8 mouse cellular contexts compared by ENCODE assay signal in genomic region chr3:105800156-105800674, GRCm38 (mm10). TPM values are rescaled to one million over a fixed set of nuclear protein-coding genes. Genes with fewer than 3 reads are reported as not detected.
DNase-seq lines count a peak whose midpoint lies in the region; ATAC-seq and TF ChIP-seq lines count a peak whose summit lies in the region.

No protein-coding gene starts in this region.

- H3K36me3 ChIP-seq in kidney, adult 2 months (ENCODE audit: control insufficient read depth, insufficient read depth, low read length): no peaks in the 10 kb centered on the region
- peaks cover 4% of the 10 kb centered on the region for H3K36me3 ChIP-seq in G1E (replicated peaks)
- H3K36me3 ChIP-seq in forebrain, embryonic 16.5 days (ENCODE audit: control insufficient read depth, insufficient read depth): no peaks in the 10 kb centered on the region
- no peaks in the 10 kb centered on the region for H3K36me3 ChIP-seq in liver, embryonic 12.5 days
- no peaks in the 10 kb centered on the region for H3K36me3 ChIP-seq in stomach, embryonic 16.5 days (ENCODE audit: control insufficient read depth, insufficient read depth, low read length)

- DNase-seq in kidney, adult 2 months: peak; percentile 25
- no peak for DNase-seq in kidney, adult 8-10 months
- no peak for DNase-seq in G1E (ENCODE audit: low spot score)
- no peak for DNase-seq in right cerebral cortex, postnatal 25 days
- no peak for DNase-seq in cerebellum, postnatal 25 days

- H3K9me3 ChIP-seq in G1E (replicated peaks): no peaks in the 10 kb centered on the region
- no peaks in the 10 kb centered on the region for H3K9me3 ChIP-seq in forebrain, embryonic 16.5 days (ENCODE audit: control insufficient read depth, low read length)
- no peaks in the 10 kb centered on the region for H3K9me3 ChIP-seq in liver, embryonic 12.5 days (replicated peaks)
- no peaks in the 10 kb centered on the region for H3K9me3 ChIP-seq in stomach, embryonic 16.5 days (replicated peaks; ENCODE audit: control insufficient read depth, low read length)

- TF ChIP-seq POLR2A in kidney, adult 2 months (IDR thresholded peaks at IDR 0.05; ENCODE audit: low read depth, low read length): no peak

- H3K4me2 ChIP-seq in forebrain, embryonic 16.5 days (ENCODE audit: low read length): peak overlapping the region; percentile 95
- H3K4me2 ChIP-seq in liver, embryonic 12.5 days: peak overlapping the region; percentile 79
- H3K4me2 ChIP-seq in stomach, embryonic 16.5 days (ENCODE audit: low read depth, low read length): peak overlapping the region; percentile 62

- H3K4me1 ChIP-seq in kidney, adult 2 months (ENCODE audit: control insufficient read depth, insufficient read depth, low read length): peaks cover 19% of the 10 kb centered on the region
- H3K4me1 ChIP-seq in G1E (ENCODE audit: insufficient read depth, low read depth, low read length): peaks cover 68% of the 10 kb centered on the region
- peaks cover 17% of the 10 kb centered on the region for H3K4me1 ChIP-seq in forebrain, embryonic 16.5 days (replicated peaks; ENCODE audit: control insufficient read depth, insufficient read depth, low read length)
- H3K4me1 ChIP-seq in liver, embryonic 12.5 days: peaks cover 73% of the 10 kb centered on the region
- H3K4me1 ChIP-seq in stomach, embryonic 16.5 days (ENCODE audit: control insufficient read depth, insufficient read depth, low read length): peaks cover 14% of the 10 kb centered on the region

- under 1% methylated on average over 12 of the region's 12 CpGs for WGBS in kidney, adult 2 months
- under 1% methylated on average over 12 of the region's 12 CpGs for WGBS in forebrain, embryonic 16.5 days
- WGBS in liver, embryonic 12.5 days (ENCODE audit: insufficient replicate concordance): under 1% methylated on average over 12 of the region's 12 CpGs
- under 1% methylated on average over 12 of the region's 12 CpGs for WGBS in stomach, embryonic 16.5 days

- peak overlapping the region; percentile 83 for H3K4me3 ChIP-seq in kidney, adult 2 months (ENCODE audit: insufficient read depth, low read depth, low read length)
- peak overlapping the region; percentile 93 for H3K4me3 ChIP-seq in G1E (ENCODE audit: low read depth, low read length)
- H3K4me3 ChIP-seq in forebrain, embryonic 16.5 days (replicated peaks; ENCODE audit: low read length): peak overlapping the region; percentile 71
- peak overlapping the region; percentile 94 for H3K4me3 ChIP-seq in liver, embryonic 12.5 days
- H3K4me3 ChIP-seq in stomach, embryonic 16.5 days (replicated peaks; ENCODE audit: low read length): peak overlapping the region; percentile 78

- H3K27ac ChIP-seq in kidney, adult 2 months (ENCODE audit: insufficient read depth, low read depth, low read length): peak overlapping the region; percentile 47
- H3K27ac ChIP-seq in forebrain, embryonic 16.5 days (ENCODE audit: low read length): no peak overlapping the region
- H3K27ac ChIP-seq in liver, embryonic 12.5 days: peak overlapping the region; percentile 97
- H3K27ac ChIP-seq in stomach, embryonic 16.5 days (ENCODE audit: low read length): peak overlapping the region; percentile 87

- no peak for TF ChIP-seq CTCF in kidney, adult 2 months (conservative IDR thresholded peaks at IDR 0.05; ENCODE audit: insufficient read depth, insufficient read length, low read depth, low read length)
- TF ChIP-seq CTCF in G1E (IDR thresholded peaks at IDR 0.05; ENCODE audit: low read depth, low read length): no peak

- ATAC-seq in G1E (ENCODE audit: extremely low read depth, insufficient number of reproducible peaks, low FRiP score, poor library complexity, severe bottlenecking): no peak
- ATAC-seq in forebrain, embryonic 16.5 days: no peak
- ATAC-seq in liver, embryonic 12.5 days: no peak
- ATAC-seq in stomach, embryonic 16.5 days (ENCODE audit: insufficient read depth, low FRiP score): no peak

- H3K27me3 ChIP-seq in kidney, adult 2 months (replicated peaks; ENCODE audit: control insufficient read depth, insufficient read depth, low read length): no peaks in the 10 kb centered on the region
- H3K27me3 ChIP-seq in G1E (ENCODE audit: insufficient read depth, low read length): no peaks in the 10 kb centered on the region
- no peaks in the 10 kb centered on the region for H3K27me3 ChIP-seq in forebrain, embryonic 16.5 days (replicated peaks; ENCODE audit: control insufficient read depth, insufficient read depth, low read length)
- H3K27me3 ChIP-seq in liver, embryonic 12.5 days (replicated peaks): no peaks in the 10 kb centered on the region
- no peaks in the 10 kb centered on the region for H3K27me3 ChIP-seq in stomach, embryonic 16.5 days (ENCODE audit: control insufficient read depth, insufficient read depth, low read length)

- H3K9ac ChIP-seq in forebrain, embryonic 16.5 days (replicated peaks; ENCODE audit: low read depth, low read length): peak overlapping the region; percentile 89
- peak overlapping the region; percentile 93 for H3K9ac ChIP-seq in liver, embryonic 12.5 days
- H3K9ac ChIP-seq in stomach, embryonic 16.5 days (ENCODE audit: low read length): peak overlapping the region; percentile 94

RNA-seq across cellular contexts. Expression of gene Rap1a, which starts 0.9 kb away (rescaled TPM):
- 7.9 and 14.3 TPM in 2 replicates for polyA plus RNA-seq in kidney, adult 2 months (2012; rRNA removed)
- total RNA-seq in G1E (2014; fragmentation: Nextera tagmentation) (97.7 and 124 TPM in 2 replicates), G1E (2017) (105 and 121 TPM in 2 replicates)
- 11.5 and 17.7 TPM in 2 replicates for polyA plus RNA-seq in G1E (2012)
- polyA plus RNA-seq in forebrain, embryonic 16.5 days (2015; fragmentation: Nextera tagmentation; extraction: Ambion mirVana): 67.7 and 87.5 TPM in 2 replicates
- polyA plus RNA-seq in liver, embryonic 12.5 days (2016; fragmentation: Nextera tagmentation; extraction: Ambion mirVana): 114 and 122 TPM in 2 replicates
- 127 and 148 TPM in 2 replicates for polyA plus RNA-seq in stomach, embryonic 16.5 days (2015; fragmentation: Nextera tagmentation; extraction: Ambion mirVana)
